Mouse (Mus musculus): Measurements from ENCODE around the gene Mllt11.

Gene Mllt11

GRCm38 (mm10) chr3:95173256-95173949, 58.6 kb downstream of the Mllt11 start:
- no peak for DNase-seq (ENCODE audit: low spot score)

DNA sequence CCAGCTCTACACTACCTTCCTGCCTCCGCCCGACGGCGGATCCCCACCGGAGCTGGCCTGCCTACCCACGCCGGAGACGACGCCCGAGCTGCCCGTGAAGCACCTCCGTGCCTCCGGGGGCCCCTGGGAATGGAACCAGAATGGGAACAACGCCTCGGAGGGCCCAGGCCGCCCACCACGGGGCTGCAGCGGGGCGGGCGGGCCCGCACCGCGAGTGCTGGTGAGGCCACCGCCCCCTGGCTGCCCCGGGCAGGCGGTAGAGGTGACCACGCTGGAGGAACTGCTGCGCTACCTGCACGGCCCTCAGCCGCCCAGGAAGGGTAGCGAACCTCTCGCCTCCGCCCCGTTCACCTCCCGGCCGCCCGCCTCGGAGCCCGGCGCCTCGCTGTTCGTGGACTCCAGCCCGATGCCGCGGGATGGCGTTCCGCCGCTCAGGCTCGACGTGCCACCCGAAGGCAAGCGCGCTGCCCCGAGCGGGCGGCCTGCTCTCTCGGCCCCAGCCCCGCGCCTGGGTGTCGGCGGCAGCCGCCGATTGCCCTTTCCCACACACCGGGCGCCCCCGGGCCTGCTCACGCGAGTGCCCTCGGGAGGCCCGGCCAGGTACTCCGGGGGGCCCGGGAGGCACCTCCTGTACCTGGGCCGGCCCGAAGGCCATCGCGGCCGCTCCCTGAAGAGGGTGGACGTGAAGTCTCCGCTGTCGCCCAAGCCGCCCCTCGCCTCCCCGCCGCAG, 59.3 kb downstream of the Mllt11 start:
- no peak for DNase-seq (ENCODE audit: low spot score)

DNA sequence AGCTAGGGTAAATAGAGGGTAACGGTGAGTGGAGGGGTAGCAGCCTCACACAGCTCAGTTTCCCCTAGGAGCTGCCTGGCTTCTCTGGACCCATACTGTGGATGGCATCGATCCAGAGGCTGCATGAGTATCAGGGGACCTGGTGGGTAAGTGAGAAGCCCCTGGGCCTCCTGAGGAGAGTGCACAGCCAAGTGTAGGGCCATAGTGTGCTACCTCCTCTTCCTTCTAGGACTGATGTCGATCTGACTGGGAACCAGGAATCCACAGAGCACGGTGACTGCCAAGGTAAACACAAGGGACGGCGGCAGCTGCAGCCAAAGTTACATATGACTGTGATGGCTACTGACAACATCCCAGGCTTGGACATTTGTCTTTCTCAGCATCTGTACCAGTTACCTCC, 60.9 kb downstream of the Mllt11 start:
- DNase-seq (ENCODE audit: low spot score) = no peak

DNA sequence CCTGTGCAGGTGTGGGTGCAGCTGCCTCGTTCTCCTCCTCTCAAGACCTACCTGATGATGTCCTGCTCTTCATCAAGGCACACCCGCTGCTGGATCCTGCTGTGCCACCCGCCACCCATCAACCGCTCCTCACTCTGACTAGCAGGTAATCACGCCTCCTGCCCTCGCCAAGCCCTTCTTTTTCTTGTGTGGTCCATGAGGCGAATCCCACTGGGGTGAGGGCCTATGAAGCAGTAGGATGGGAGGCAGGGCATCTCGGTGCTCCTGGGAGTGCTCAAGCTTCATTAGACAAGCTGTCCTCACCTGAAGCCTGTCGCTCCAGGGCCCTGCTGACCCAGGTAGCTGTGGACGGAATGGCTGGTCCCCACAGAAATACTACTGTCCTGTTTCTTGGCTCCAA, 62.0 kb downstream of the Mllt11 start:
- no peak for DNase-seq (ENCODE audit: low spot score)

Data from adipocyte (in vitro differentiated cells).